Mouse (Mus musculus): ENCODE measurements around the gene Senp7. TPM values are rescaled to one million over a fixed set of nuclear protein-coding genes. Genes with fewer than 3 reads are reported as not detected.
"Not testable (repeated sequence)": the region's sequence is repeated elsewhere in the genome, so short reads cannot be mapped to it uniquely, and the experiment has no call there.

Senp7 gene
- polyA plus RNA-seq, 1 experiment from 2014 or later = 44.9 TPM

- ATAC-seq (ENCODE audit: insufficient number of reproducible peaks, insufficient read depth, low FRiP score, low TSS enrichment, low read depth) = no peak
- H3K4me3 ChIP-seq = no peak overlapping the region
These were observed 23.4 kb downstream of the Senp7 start for GRCm38 (mm10) chr16:56071317-56072232.

GRCm38 (mm10) chr16:56072533-56072932 lies 24.4 kb downstream of the Senp7 start:
- Histone ChIP-seq H3K36me3 (no peaks in the 10 kb centered on the region), H3K9ac (no peak overlapping the region), H3K27me3 (no peaks in the 10 kb centered on the region), H3K9me3 (no peaks in the 10 kb centered on the region), H3K27ac (no peak overlapping the region), H3K4me1 (peaks cover 7% of the 10 kb centered on the region), H3K4me2 (no peak overlapping the region), H3K4me3 (no peak overlapping the region)
- ATAC-seq (ENCODE audit: insufficient number of reproducible peaks, insufficient read depth, low FRiP score, low TSS enrichment, low read depth) = no peak
- WGBS = 67% methylated on average over 6 of the region's 6 CpGs

More at GRCm38 (mm10) chr16:56071317-56072232, 23.4 kb downstream of the Senp7 start:
- Histone ChIP-seq H3K4me1 (peaks cover 4% of the 10 kb centered on the region), H3K4me2 (no peak overlapping the region), H3K9me3 (no peaks in the 10 kb centered on the region), H3K27me3 (no peaks in the 10 kb centered on the region), H3K27ac (no peak overlapping the region), H3K36me3 (no peaks in the 10 kb centered on the region), H3K9ac (no peak overlapping the region)
- WGBS = 37% methylated on average over 5 of the region's 5 CpGs

GRCm38 (mm10) chr16:56073150-56073549 lies 25.0 kb downstream of the Senp7 start:
- H3K9me3 ChIP-seq; H3K4me1 ChIP-seq; H3K4me3 ChIP-seq; H3K27ac ChIP-seq; ATAC-seq (ENCODE audit: insufficient number of reproducible peaks, insufficient read depth, low FRiP score, low TSS enrichment, low read depth); H3K4me2 ChIP-seq; H3K27me3 ChIP-seq; H3K9ac ChIP-seq; H3K36me3 ChIP-seq: not testable (repeated sequence)
- WGBS = 87% methylated on average over 6 of the region's 6 CpGs

DNA sequence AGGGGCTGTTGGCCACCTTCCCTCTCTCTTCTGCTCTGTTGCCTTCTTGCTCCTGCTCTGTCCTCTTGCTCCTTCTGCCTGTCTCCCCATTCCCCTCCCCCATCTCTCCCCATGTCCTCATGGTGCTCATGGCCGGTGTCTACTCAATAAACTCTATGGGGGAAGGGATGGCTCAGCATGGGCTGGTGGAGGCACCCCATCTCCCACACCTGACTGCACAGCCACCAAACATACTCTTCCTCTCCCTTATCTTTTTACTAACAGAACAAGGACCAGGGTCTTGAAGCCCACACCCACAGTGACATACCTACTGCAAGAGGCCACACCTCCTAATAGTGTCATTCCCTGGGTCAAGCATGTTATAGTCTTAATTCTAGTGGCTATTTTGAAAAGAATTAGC lies 26.0 kb downstream of the Senp7 start:
- Histone ChIP-seq H3K9me3 (no peaks in the 10 kb centered on the region), H3K4me2 (no peak overlapping the region), H3K4me1 (peaks cover 7% of the 10 kb centered on the region), H3K4me3 (no peak overlapping the region), H3K27me3 (no peaks in the 10 kb centered on the region), H3K9ac (0 out of 2 replicates have a peak overlapping the region, but pooled peaks have one; percentile 22), H3K27ac (no peak overlapping the region), H3K36me3 (peaks cover 6% of the 10 kb centered on the region; the same call in 1 of the 2 replicates)
- ATAC-seq (ENCODE audit: insufficient number of reproducible peaks, insufficient read depth, low FRiP score, low TSS enrichment, low read depth) = no peak; the same call in 1 of the 2 replicates
- 86% methylated on average over 1 of the region's 1 CpGs for WGBS

DNA sequence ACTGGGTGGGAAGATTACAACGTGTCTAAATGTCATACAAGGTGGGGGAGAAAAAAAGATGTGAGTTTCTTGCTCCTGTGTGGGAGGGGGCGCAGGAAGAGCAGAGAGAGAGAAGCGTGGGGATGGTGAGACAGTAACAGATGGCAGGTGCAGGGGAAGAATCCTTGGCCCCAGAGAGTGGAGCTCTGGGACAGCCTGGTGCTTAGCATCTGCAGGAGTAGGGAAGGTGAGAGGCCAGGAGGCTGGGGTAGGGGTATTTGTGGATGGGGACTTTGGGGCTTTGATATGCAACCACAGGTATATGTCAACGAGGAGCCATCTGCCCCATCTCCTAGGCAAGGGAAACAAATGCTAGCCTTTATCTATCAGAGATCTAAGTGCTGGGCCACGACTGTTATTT lies 26.4 kb downstream of the Senp7 start:
- 81% methylated on average over 5 of the region's 5 CpGs for WGBS
- H3K9ac ChIP-seq = peak overlapping the region; percentile 22; the same call in 1 of the 2 replicates
- peak overlapping the region; percentile 57; the same call in 1 of the 2 replicates for H3K4me2 ChIP-seq
- H3K9me3 ChIP-seq = no peaks in the 10 kb centered on the region
- ATAC-seq (ENCODE audit: insufficient number of reproducible peaks, insufficient read depth, low FRiP score, low TSS enrichment, low read depth) = no peak
- no peaks in the 10 kb centered on the region for H3K27me3 ChIP-seq
- peaks cover 7% of the 10 kb centered on the region for H3K4me1 ChIP-seq
- no peak overlapping the region for H3K27ac ChIP-seq
- no peak overlapping the region for H3K4me3 ChIP-seq
- H3K36me3 ChIP-seq = peaks cover 6% of the 10 kb centered on the region; the same call in 1 of the 2 replicates

- Histone ChIP-seq H3K9ac (peak overlapping the region; percentile 80), H3K27me3 (no peaks in the 10 kb centered on the region), H3K4me1 (peaks cover 7% of the 10 kb centered on the region), H3K4me3 (peak overlapping the region; percentile 79), H3K27ac (peak overlapping the region; percentile 92), H3K9me3 (no peaks in the 10 kb centered on the region), H3K4me2 (peak overlapping the region; percentile 57), H3K36me3 (peaks cover 6% of the 10 kb centered on the region; the same call in 1 of the 2 replicates)
- under 1% methylated on average over 57 of the region's 66 CpGs for WGBS
- ATAC-seq (ENCODE audit: insufficient number of reproducible peaks, insufficient read depth, low FRiP score, low TSS enrichment, low read depth) = peak; percentile 85
These were observed 27.3 kb downstream of the Senp7 start for GRCm38 (mm10) chr16:56075222-56076111.

GRCm38 (mm10) chr16:56076121-56076869 lies 28.2 kb downstream of the Senp7 start:
- Histone ChIP-seq H3K27me3 (no peaks in the 10 kb centered on the region), H3K9me3 (no peaks in the 10 kb centered on the region), H3K4me1 (peaks cover 7% of the 10 kb centered on the region), H3K27ac (peak overlapping the region; percentile 92), H3K36me3 (peaks cover 6% of the 10 kb centered on the region; the same call in 1 of the 2 replicates), H3K9ac (peak overlapping the region; percentile 80), H3K4me2 (peak overlapping the region; percentile 57), H3K4me3 (peak overlapping the region; percentile 79)
- no peak for ATAC-seq (ENCODE audit: insufficient number of reproducible peaks, insufficient read depth, low FRiP score, low TSS enrichment, low read depth)
- 11% methylated on average over 11 of the region's 11 CpGs for WGBS

GRCm38 (mm10) chr16:56079419-56079818 lies 31.3 kb downstream of the Senp7 start:
- H3K9ac ChIP-seq = no peak overlapping the region
- H3K27ac ChIP-seq = no peak overlapping the region
- H3K4me1 ChIP-seq = peaks cover 7% of the 10 kb centered on the region
- WGBS = 92% methylated on average over 1 of the region's 1 CpGs
- H3K4me2 ChIP-seq = no peak overlapping the region
- H3K27me3 ChIP-seq = no peaks in the 10 kb centered on the region
- H3K36me3 ChIP-seq = peaks cover 11% of the 10 kb centered on the region; the same call in 1 of the 2 replicates
- no peak for ATAC-seq (ENCODE audit: insufficient number of reproducible peaks, insufficient read depth, low FRiP score, low TSS enrichment, low read depth)
- H3K4me3 ChIP-seq = no peak overlapping the region
- H3K9me3 ChIP-seq = no peaks in the 10 kb centered on the region

GRCm38 (mm10) chr16:56081691-56082090 lies 33.6 kb downstream of the Senp7 start:
- Histone ChIP-seq H3K4me3 (no peak overlapping the region), H3K9ac (no peak overlapping the region), H3K4me1 (peaks cover 2% of the 10 kb centered on the region), H3K27me3 (no peaks in the 10 kb centered on the region), H3K4me2 (no peak overlapping the region), H3K9me3 (no peaks in the 10 kb centered on the region), H3K27ac (no peak overlapping the region), H3K36me3 (peaks cover 11% of the 10 kb centered on the region; the same call in 1 of the 2 replicates)
- no peak for ATAC-seq (ENCODE audit: insufficient number of reproducible peaks, insufficient read depth, low FRiP score, low TSS enrichment, low read depth)
- WGBS = 85% methylated on average over 4 of the region's 4 CpGs

GRCm38 (mm10) chr16:56086336-56086735 lies 38.2 kb downstream of the Senp7 start:
- ATAC-seq (ENCODE audit: insufficient number of reproducible peaks, insufficient read depth, low FRiP score, low TSS enrichment, low read depth) = no peak
- H3K27ac ChIP-seq = no peak overlapping the region
- no peaks in the 10 kb centered on the region for H3K4me1 ChIP-seq
- H3K4me2 ChIP-seq = no peak overlapping the region
- WGBS = 93% methylated on average over 2 of the region's 2 CpGs
- no peak overlapping the region for H3K9ac ChIP-seq
- peaks cover 16% of the 10 kb centered on the region for H3K36me3 ChIP-seq
- H3K27me3 ChIP-seq = no peaks in the 10 kb centered on the region
- H3K9me3 ChIP-seq = no peaks in the 10 kb centered on the region
- H3K4me3 ChIP-seq = no peak overlapping the region

GRCm38 (mm10) chr16:56090385-56090784 lies 42.2 kb downstream of the Senp7 start:
- 93% methylated on average over 2 of the region's 2 CpGs for WGBS
- ATAC-seq (ENCODE audit: insufficient number of reproducible peaks, insufficient read depth, low FRiP score, low TSS enrichment, low read depth) = no peak

More at GRCm38 (mm10) chr16:56090385-56090784, 42.2 kb downstream of the Senp7 start:
- Histone ChIP-seq H3K27me3 (no peaks in the 10 kb centered on the region), H3K4me2 (no peak overlapping the region), H3K4me3 (no peak overlapping the region), H3K4me1 (no peaks in the 10 kb centered on the region), H3K9me3 (no peaks in the 10 kb centered on the region), H3K36me3 (peaks cover 24% of the 10 kb centered on the region), H3K9ac (no peak overlapping the region), H3K27ac (no peak overlapping the region)
